In genomic region chr13:22051523-22051859, GRCm38 (mm10) we compare ENCODE assay signal across 9 mouse cellular contexts. TPM values are rescaled to one million over a fixed set of nuclear protein-coding genes. Genes with fewer than 3 reads are reported as not detected.
DNase-seq lines count a peak whose midpoint lies in the region; ATAC-seq and TF ChIP-seq lines count a peak whose summit lies in the region.
"Had no signal": no experiment of that assay in that cellular context is flagged by ENCODE, and none has a peak within 500 bp of the region (broad histone marks: within the 10 kb centered on the region; RNA-seq: fewer than 3 reads in every experiment).

No protein-coding gene starts in this region.

- H3K4me3 ChIP-seq in layer of hippocampus, adult 2 months = peak overlapping the region; percentile 67
- H3K4me3 ChIP-seq in embryonic facial prominence, embryonic 13.5 days = peak overlapping the region; percentile 54
- peak overlapping the region; percentile 50 for H3K4me3 ChIP-seq in intestine, embryonic 15.5 days (replicated peaks)
- H3K4me3 ChIP-seq in myocyte = peak overlapping the region; percentile 30

- no peaks in the 10 kb centered on the region for H3K79me2 ChIP-seq in myocyte (ENCODE audit: control insufficient read depth, insufficient read depth)

- H3ac ChIP-seq in myocyte (ENCODE audit: control insufficient read depth, insufficient read length) = peak overlapping the region; percentile 2

- no peak for TF ChIP-seq CTCF in layer of hippocampus, adult 2 months (conservative IDR thresholded peaks at IDR 0.05)

- no peaks in the 10 kb centered on the region for H3K9me3 ChIP-seq in embryonic facial prominence, embryonic 13.5 days
- no peaks in the 10 kb centered on the region for H3K9me3 ChIP-seq in intestine, embryonic 15.5 days

- DNase-seq in layer of hippocampus, adult 2 months (ENCODE audit: low spot score in 2 of 2) = no peak
- DNase-seq in layer of hippocampus, postnatal 25 days (ENCODE audit: extremely low spot score in 1 of 2, low spot score in 1 of 2) = no peak
- no peak for DNase-seq in layer of hippocampus, postnatal 36 days
- DNase-seq in lung, adult 18-20 months = no peak

- no peaks in the 10 kb centered on the region for H3K36me3 ChIP-seq in embryonic facial prominence, embryonic 13.5 days
- H3K36me3 ChIP-seq in intestine, embryonic 15.5 days = no peaks in the 10 kb centered on the region
- no peaks in the 10 kb centered on the region for H3K36me3 ChIP-seq in myocyte (ENCODE audit: control insufficient read depth, insufficient read depth)

- peak overlapping the region; percentile 67 for H3K9ac ChIP-seq in embryonic facial prominence, embryonic 13.5 days
- H3K9ac ChIP-seq in intestine, embryonic 15.5 days = peak overlapping the region; percentile 47

- peak overlapping the region; percentile 64 for H3K4me2 ChIP-seq in embryonic facial prominence, embryonic 13.5 days
- H3K4me2 ChIP-seq in intestine, embryonic 15.5 days (replicated peaks) = peak overlapping the region; percentile 68
- H3K4me2 ChIP-seq in myocyte (ENCODE audit: low read depth) = peak overlapping the region; percentile 67

- no peak for TF ChIP-seq POLR2A in myocyte (IDR thresholded peaks at IDR 0.05; ENCODE audit: insufficient read length, low read depth)

- H3K27me3 ChIP-seq in embryonic facial prominence, embryonic 13.5 days = no peaks in the 10 kb centered on the region
- no peaks in the 10 kb centered on the region for H3K27me3 ChIP-seq in intestine, embryonic 15.5 days (replicated peaks)
- H3K27me3 ChIP-seq in myocyte (ENCODE audit: control insufficient read depth, insufficient read depth, insufficient read length) = no peaks in the 10 kb centered on the region

- WGBS in embryonic facial prominence, embryonic 13.5 days = 10% methylated on average over 5 of the region's 5 CpGs
- 12% methylated on average over 5 of the region's 5 CpGs for WGBS in intestine, embryonic 15.5 days

- H3K4me1 ChIP-seq in embryonic facial prominence, embryonic 13.5 days = peaks cover 9% of the 10 kb centered on the region
- H3K4me1 ChIP-seq in intestine, embryonic 15.5 days (replicated peaks) = no peaks in the 10 kb centered on the region

- peak overlapping the region; percentile 79 for H3K27ac ChIP-seq in layer of hippocampus, adult 2 months
- H3K27ac ChIP-seq in embryonic facial prominence, embryonic 13.5 days = peak overlapping the region; percentile 89
- peak overlapping the region; percentile 88; the same call in 1 of the 2 replicates for H3K27ac ChIP-seq in intestine, embryonic 15.5 days

- ATAC-seq in embryonic facial prominence, embryonic 13.5 days (ENCODE audit: insufficient number of reproducible peaks, insufficient read depth, low FRiP score, low TSS enrichment, low read depth) = no peak
- ATAC-seq in intestine, embryonic 15.5 days = peak; percentile 26; the same call in 1 of the 2 replicates
- no peak for ATAC-seq in cerebellum, adult (ENCODE audit: insufficient number of reproducible peaks, low FRiP score, low TSS enrichment)

TF ChIP-seq in myocyte, 11 proteins besides CTCF, POLR2A, EP300 and RAD21:
- TF ChIP-seq REST (IDR thresholded peaks at IDR 0.05; ENCODE audit: insufficient read depth, insufficient read length) = no peak
- TF ChIP-seq MYOG (IDR thresholded peaks at IDR 0.05; ENCODE audit: control insufficient read depth in 1 of 3, insufficient read depth in 1 of 3, insufficient read length in 2 of 3, low read depth in 2 of 3) = no peak
- TF ChIP-seq USF1 (IDR thresholded peaks at IDR 0.05; ENCODE audit: low read depth) = no peak
- TF ChIP-seq SRF (IDR thresholded peaks at IDR 0.05; ENCODE audit: control insufficient read depth, insufficient read length, low read depth) = no peak
- TF ChIP-seq TCF3 (IDR thresholded peaks at IDR 0.05; ENCODE audit: insufficient read length, low read depth) = no peak
- TF ChIP-seq MAX (IDR thresholded peaks at IDR 0.05; ENCODE audit: low read depth) = no peak
TF ChIP-seq in myocyte: peak in this region for 0.

RNA-seq across cellular contexts. Expression of gene Hist1h2bj, which starts 8.5 kb away (rescaled TPM):
- total RNA-seq in layer of hippocampus, adult 2 months (2021) = 10 to 100 TPM; 12.9 to 15.9 TPM
- total RNA-seq in layer of hippocampus, postnatal 25 days (2021) = 10 to 100 TPM; 15.1 to 18.5 TPM
- 12.2 and 14.3 TPM in 2 replicates for polyA plus RNA-seq in embryonic facial prominence, embryonic 13.5 days (2015; fragmentation: Nextera tagmentation; extraction: Ambion mirVana)
- polyA plus RNA-seq in intestine, embryonic 15.5 days (2015; fragmentation: Nextera tagmentation; extraction: Ambion mirVana) = 9.6 and 9.9 TPM in 2 replicates
- polyA plus RNA-seq in myocyte (2012; fragmentation: generic; extraction: Trizol) = 3.4 TPM
- 10 to 100 TPM; 12.5 to 16.9 TPM for total RNA-seq in layer of hippocampus, postnatal 36 days (2021)
- polyA plus RNA-seq: liver, adult 2 months had no signal

RNA-seq across cellular contexts. Expression of gene Hist1h2ag, which starts 8.7 kb away (rescaled TPM):
- total RNA-seq in layer of hippocampus, adult 2 months (2021) = 10 to 100 TPM; 16.5 to 20.6 TPM
- total RNA-seq in layer of hippocampus, postnatal 25 days (2021) = 10 to 100 TPM in 1 of 2 experiments, 1 to 10 TPM in 1; 7.1 to 18.2 TPM
- 78.1 and 82.3 TPM in 2 replicates for polyA plus RNA-seq in embryonic facial prominence, embryonic 13.5 days (2015; fragmentation: Nextera tagmentation; extraction: Ambion mirVana)
- 23.9 and 40.6 TPM in 2 replicates for polyA plus RNA-seq in intestine, embryonic 15.5 days (2015; fragmentation: Nextera tagmentation; extraction: Ambion mirVana)
- polyA plus RNA-seq in myocyte (2012; fragmentation: generic; extraction: Trizol) = 4.1 TPM
- 10 to 100 TPM; 13.7 to 21.6 TPM for total RNA-seq in layer of hippocampus, postnatal 36 days (2021)

RNA-seq across cellular contexts. Expression of gene Hist1h4i, which starts 10.3 kb away (rescaled TPM):
- 10 to 100 TPM; 64.2 to 71.7 TPM for total RNA-seq in layer of hippocampus, adult 2 months (2021)
- total RNA-seq in layer of hippocampus, postnatal 25 days (2021) = 10 to 100 TPM; 64.2 to 71.4 TPM
- 26.0 and 31.3 TPM in 2 replicates for polyA plus RNA-seq in embryonic facial prominence, embryonic 13.5 days (2015; fragmentation: Nextera tagmentation; extraction: Ambion mirVana)
- 21.0 and 23.6 TPM in 2 replicates for polyA plus RNA-seq in intestine, embryonic 15.5 days (2015; fragmentation: Nextera tagmentation; extraction: Ambion mirVana)
- 31.0 TPM for polyA plus RNA-seq in myocyte (2012; fragmentation: generic; extraction: Trizol)
- total RNA-seq in layer of hippocampus, postnatal 36 days (2021) = 10 to 100 TPM; 72.6 to 72.8 TPM

RNA-seq across cellular contexts. Expression of gene Hist1h2bk, which starts 15.8 kb away (rescaled TPM):
- 10 to 100 TPM; 23.5 to 24.4 TPM for total RNA-seq in layer of hippocampus, adult 2 months (2021)
- total RNA-seq in layer of hippocampus, postnatal 25 days (2021) = 10 to 100 TPM; 15.7 to 30.9 TPM
- 9.5 and 15.3 TPM in 2 replicates for polyA plus RNA-seq in embryonic facial prominence, embryonic 13.5 days (2015; fragmentation: Nextera tagmentation; extraction: Ambion mirVana)
- 5.0 and 5.8 TPM in 2 replicates for polyA plus RNA-seq in intestine, embryonic 15.5 days (2015; fragmentation: Nextera tagmentation; extraction: Ambion mirVana)
- 8.2 TPM for polyA plus RNA-seq in myocyte (2012; fragmentation: generic; extraction: Trizol)
- total RNA-seq in layer of hippocampus, postnatal 36 days (2021) = 10 to 100 TPM; 30.5 to 35.2 TPM

RNA-seq across cellular contexts. Expression of gene Hist1h2ah, which starts 16.1 kb away (rescaled TPM):
- 10 to 100 TPM; 12.5 to 17.0 TPM for total RNA-seq in layer of hippocampus, adult 2 months (2021)
- 10 to 100 TPM; 22.3 to 38.6 TPM for total RNA-seq in layer of hippocampus, postnatal 25 days (2021)
- 5.2 and 5.4 TPM in 2 replicates for polyA plus RNA-seq in embryonic facial prominence, embryonic 13.5 days (2015; fragmentation: Nextera tagmentation; extraction: Ambion mirVana)
- polyA plus RNA-seq in intestine, embryonic 15.5 days (2015; fragmentation: Nextera tagmentation; extraction: Ambion mirVana) = 3.0 and 7.8 TPM in 2 replicates
- 2.2 TPM for polyA plus RNA-seq in myocyte (2012; fragmentation: generic; extraction: Trizol)
- 10 to 100 TPM; 11.4 to 25.4 TPM for total RNA-seq in layer of hippocampus, postnatal 36 days (2021)
- polyA plus RNA-seq: liver, adult 2 months had no signal
